Mouse (Mus musculus): ENCODE measurements at regions not wholly inside any gene's neighbourhood (a gene's known extent, or its start where the extent isn't known, plus 50 kb on each side); places are given as distances from the start of the nearest gene placed in this dataset.

GRCm38 (mm10) chr8:116069538-116069937 lies 361.9 kb upstream of the Maf start:
- WGBS = 86% methylated on average over 3 of the region's 3 CpGs
- no peak for ATAC-seq
- no peaks in the 10 kb centered on the region for H3K36me3 ChIP-seq (ENCODE audit: control insufficient read depth, insufficient read depth, low read length)
- H3K4me3 ChIP-seq (ENCODE audit: low read length) = no peak overlapping the region
- H3K27me3 ChIP-seq (replicated peaks; ENCODE audit: control insufficient read depth, insufficient read depth, low read length) = no peaks in the 10 kb centered on the region
- H3K9ac ChIP-seq (ENCODE audit: low read depth, low read length) = no peak overlapping the region
- H3K4me2 ChIP-seq (ENCODE audit: low read depth, low read length) = no peak overlapping the region
- H3K9me3 ChIP-seq (ENCODE audit: control insufficient read depth, low read length) = no peaks in the 10 kb centered on the region
- peaks cover 4% of the 10 kb centered on the region; the same call in 1 of the 2 replicates for H3K4me1 ChIP-seq (ENCODE audit: control insufficient read depth, insufficient read depth, low read length)
- no peak overlapping the region for H3K27ac ChIP-seq (ENCODE audit: low read length)

DNA sequence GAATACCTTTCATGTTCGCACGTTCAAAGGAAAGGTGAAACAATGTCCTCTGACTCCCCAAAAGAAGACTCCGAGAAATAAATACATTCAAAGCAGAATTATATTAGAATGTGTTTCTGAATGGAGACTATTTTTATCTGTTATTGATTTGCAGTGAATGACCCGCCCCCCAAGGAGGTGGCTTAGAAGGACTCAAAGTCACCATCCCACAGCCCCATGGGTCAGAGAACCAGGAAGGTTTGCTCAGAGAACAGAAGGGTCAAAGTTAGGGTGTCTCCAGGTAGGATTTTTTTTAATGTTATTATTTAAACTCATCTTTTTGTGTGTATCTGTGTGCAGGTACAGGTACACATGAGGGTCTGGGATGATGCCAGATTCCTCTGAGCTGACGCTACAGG lies 360.4 kb upstream of the Maf start:
- Histone ChIP-seq H3K4me1 (ENCODE audit: control insufficient read depth, insufficient read depth, low read length) (peaks cover 4% of the 10 kb centered on the region; the same call in 1 of the 2 replicates), H3K27ac (ENCODE audit: low read length) (peak overlapping the region; percentile 49), H3K36me3 (ENCODE audit: control insufficient read depth, insufficient read depth, low read length) (no peaks in the 10 kb centered on the region), H3K9ac (ENCODE audit: low read depth, low read length) (no peak overlapping the region), H3K9me3 (ENCODE audit: control insufficient read depth, low read length) (no peaks in the 10 kb centered on the region), H3K4me2 (ENCODE audit: low read depth, low read length) (no peak overlapping the region), H3K27me3 (replicated peaks; ENCODE audit: control insufficient read depth, insufficient read depth, low read length) (no peaks in the 10 kb centered on the region), H3K4me3 (ENCODE audit: low read length) (no peak overlapping the region)
- 84% methylated on average over 5 of the region's 5 CpGs for WGBS
- peak; percentile 57 for ATAC-seq

DNA sequence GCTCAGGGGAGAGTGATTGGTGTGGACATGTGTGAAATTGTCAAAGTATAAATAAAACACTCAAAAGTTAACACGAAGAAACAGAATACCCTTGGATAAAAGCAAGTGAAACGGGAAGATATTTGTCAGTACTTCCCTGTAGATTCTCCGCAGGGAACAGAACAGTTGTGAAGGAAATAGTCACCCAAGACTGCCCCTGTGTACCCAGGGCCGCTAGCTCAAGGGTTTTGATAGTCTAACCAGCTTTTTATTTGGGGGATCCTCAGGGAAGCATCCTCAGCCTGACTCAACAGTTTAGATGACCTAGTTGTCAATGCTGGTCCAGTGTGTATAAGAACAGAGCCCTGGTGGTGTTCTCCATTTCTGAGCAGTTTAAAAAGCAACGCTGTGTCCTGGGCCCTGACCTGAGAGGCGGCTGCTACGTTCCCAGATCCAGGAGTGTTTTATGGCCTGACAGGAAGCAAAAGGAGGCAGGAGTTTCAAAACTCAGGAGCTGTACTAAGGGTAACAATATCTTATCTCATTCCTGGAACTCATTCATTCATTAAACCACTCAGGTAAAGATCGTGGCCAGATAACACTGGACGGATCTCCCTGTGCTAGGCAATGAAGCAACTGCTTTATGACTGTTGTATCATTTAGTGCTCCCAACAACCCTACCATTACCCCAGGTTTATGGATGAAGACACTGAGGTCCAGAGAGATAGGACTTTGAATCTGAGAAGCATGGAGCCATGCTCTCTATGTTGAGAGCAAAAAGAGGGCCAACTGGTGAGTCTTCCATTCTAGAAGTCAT lies 359.8 kb upstream of the Maf start:
- H3K9me3 ChIP-seq (ENCODE audit: control insufficient read depth, low read length) = no peaks in the 10 kb centered on the region
- no peaks in the 10 kb centered on the region for H3K27me3 ChIP-seq (replicated peaks; ENCODE audit: control insufficient read depth, insufficient read depth, low read length)
- peaks cover 4% of the 10 kb centered on the region; the same call in 1 of the 2 replicates for H3K4me1 ChIP-seq (ENCODE audit: control insufficient read depth, insufficient read depth, low read length)
- 50% methylated on average over 9 of the region's 9 CpGs for WGBS
- H3K9ac ChIP-seq (ENCODE audit: low read depth, low read length) = no peak overlapping the region
- H3K4me2 ChIP-seq (ENCODE audit: low read depth, low read length) = no peak overlapping the region
- no peaks in the 10 kb centered on the region for H3K36me3 ChIP-seq (ENCODE audit: control insufficient read depth, insufficient read depth, low read length)
- peak; percentile 94 for ATAC-seq
- H3K27ac ChIP-seq (ENCODE audit: low read length) = peak overlapping the region; percentile 77
- H3K4me3 ChIP-seq (ENCODE audit: low read length) = no peak overlapping the region

GRCm38 (mm10) chr8:116065871-116066270 lies 358.3 kb upstream of the Maf start:
- no peak overlapping the region for H3K27ac ChIP-seq (ENCODE audit: low read length)
- no peak overlapping the region for H3K4me3 ChIP-seq (ENCODE audit: low read length)
- no peaks in the 10 kb centered on the region for H3K27me3 ChIP-seq (replicated peaks; ENCODE audit: control insufficient read depth, insufficient read depth, low read length)
- peaks cover 4% of the 10 kb centered on the region; the same call in 1 of the 2 replicates for H3K4me1 ChIP-seq (ENCODE audit: control insufficient read depth, insufficient read depth, low read length)
- 91% methylated on average over 7 of the region's 7 CpGs for WGBS
- H3K36me3 ChIP-seq (ENCODE audit: control insufficient read depth, insufficient read depth, low read length) = no peaks in the 10 kb centered on the region
- ATAC-seq = no peak
- no peak overlapping the region for H3K4me2 ChIP-seq (ENCODE audit: low read depth, low read length)
- no peaks in the 10 kb centered on the region for H3K9me3 ChIP-seq (ENCODE audit: control insufficient read depth, low read length)
- H3K9ac ChIP-seq (ENCODE audit: low read depth, low read length) = no peak overlapping the region

GRCm38 (mm10) chr8:116065327-116065726 lies 357.7 kb upstream of the Maf start:
- 87% methylated on average over 7 of the region's 7 CpGs for WGBS
- no peak for ATAC-seq
- no peak overlapping the region for H3K4me2 ChIP-seq (ENCODE audit: low read depth, low read length)
- H3K9me3 ChIP-seq (ENCODE audit: control insufficient read depth, low read length) = no peaks in the 10 kb centered on the region
- H3K27me3 ChIP-seq (replicated peaks; ENCODE audit: control insufficient read depth, insufficient read depth, low read length) = no peaks in the 10 kb centered on the region
- no peak overlapping the region for H3K9ac ChIP-seq (ENCODE audit: low read depth, low read length)
- peaks cover 4% of the 10 kb centered on the region; the same call in 1 of the 2 replicates for H3K4me1 ChIP-seq (ENCODE audit: control insufficient read depth, insufficient read depth, low read length)
- no peaks in the 10 kb centered on the region for H3K36me3 ChIP-seq (ENCODE audit: control insufficient read depth, insufficient read depth, low read length)
- no peak overlapping the region for H3K4me3 ChIP-seq (ENCODE audit: low read length)
- no peak overlapping the region for H3K27ac ChIP-seq (ENCODE audit: low read length)

GRCm38 (mm10) chr8:116064562-116064961 lies 357.0 kb upstream of the Maf start:
- peak; percentile 30; the same call in 1 of the 2 replicates for ATAC-seq
- H3K4me3 ChIP-seq (ENCODE audit: low read length) = no peak overlapping the region
- no peaks in the 10 kb centered on the region for H3K36me3 ChIP-seq (ENCODE audit: control insufficient read depth, insufficient read depth, low read length)
- WGBS = 76% methylated on average over 11 of the region's 11 CpGs
- no peak overlapping the region for H3K4me2 ChIP-seq (ENCODE audit: low read depth, low read length)
- no peak overlapping the region for H3K9ac ChIP-seq (ENCODE audit: low read depth, low read length)
- H3K27me3 ChIP-seq (replicated peaks; ENCODE audit: control insufficient read depth, insufficient read depth, low read length) = no peaks in the 10 kb centered on the region
- H3K27ac ChIP-seq (ENCODE audit: low read length) = 0 out of 2 replicates have a peak overlapping the region, but pooled peaks have one; percentile 7
- H3K9me3 ChIP-seq (ENCODE audit: control insufficient read depth, low read length) = no peaks in the 10 kb centered on the region
- H3K4me1 ChIP-seq (ENCODE audit: control insufficient read depth, insufficient read depth, low read length) = peaks cover 4% of the 10 kb centered on the region; the same call in 1 of the 2 replicates

DNA sequence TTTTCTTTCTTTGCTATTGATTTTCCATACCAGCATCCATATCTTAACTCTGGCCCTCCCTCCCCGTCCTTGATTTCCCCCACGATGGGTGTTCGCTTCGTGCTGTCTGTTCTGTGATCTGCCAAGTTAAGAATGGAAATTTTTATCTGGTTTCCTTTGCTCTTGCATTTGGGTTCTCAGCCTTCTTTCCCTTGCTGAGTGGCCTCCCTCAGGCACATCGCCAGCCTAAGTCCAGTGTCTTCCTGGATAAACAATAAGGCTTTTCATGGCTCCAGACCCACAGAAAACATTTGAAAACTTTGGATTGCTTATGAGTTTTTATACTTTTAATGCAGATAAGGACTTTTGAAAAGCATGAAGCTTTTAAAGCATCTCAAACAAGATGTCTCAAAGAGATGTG lies 355.9 kb upstream of the Maf start:
- peaks cover 4% of the 10 kb centered on the region; the same call in 1 of the 2 replicates for H3K4me1 ChIP-seq (ENCODE audit: control insufficient read depth, insufficient read depth, low read length)
- no peaks in the 10 kb centered on the region for H3K27me3 ChIP-seq (replicated peaks; ENCODE audit: control insufficient read depth, insufficient read depth, low read length)
- H3K4me3 ChIP-seq (ENCODE audit: low read length) = no peak overlapping the region
- no peaks in the 10 kb centered on the region for H3K9me3 ChIP-seq (ENCODE audit: control insufficient read depth, low read length)
- no peak overlapping the region for H3K4me2 ChIP-seq (ENCODE audit: low read depth, low read length)
- ATAC-seq = no peak
- WGBS = 81% methylated on average over 5 of the region's 5 CpGs
- H3K36me3 ChIP-seq (ENCODE audit: control insufficient read depth, insufficient read depth, low read length) = no peaks in the 10 kb centered on the region
- no peak overlapping the region for H3K27ac ChIP-seq (ENCODE audit: low read length)
- H3K9ac ChIP-seq (ENCODE audit: low read depth, low read length) = no peak overlapping the region

GRCm38 (mm10) chr8:116053483-116053882 lies 345.9 kb upstream of the Maf start:
- H3K9me3 ChIP-seq (ENCODE audit: control insufficient read depth, low read length) = no peaks in the 10 kb centered on the region
- H3K36me3 ChIP-seq (ENCODE audit: control insufficient read depth, insufficient read depth, low read length) = no peaks in the 10 kb centered on the region
- no peaks in the 10 kb centered on the region for H3K27me3 ChIP-seq (replicated peaks; ENCODE audit: control insufficient read depth, insufficient read depth, low read length)
- 46% methylated on average over 7 of the region's 7 CpGs for WGBS
- H3K4me2 ChIP-seq (ENCODE audit: low read depth, low read length) = no peak overlapping the region
- peak; percentile 68 for ATAC-seq
- 0 out of 2 replicates have a peak, but pooled peaks cover 7% of the 10 kb centered on the region for H3K4me1 ChIP-seq (ENCODE audit: control insufficient read depth, insufficient read depth, low read length)
- no peak overlapping the region for H3K9ac ChIP-seq (ENCODE audit: low read depth, low read length)
- no peak overlapping the region for H3K27ac ChIP-seq (ENCODE audit: low read length)
- no peak overlapping the region for H3K4me3 ChIP-seq (ENCODE audit: low read length)

GRCm38 (mm10) chr8:116053043-116053442 lies 345.4 kb upstream of the Maf start:
- no peak overlapping the region for H3K4me3 ChIP-seq (ENCODE audit: low read length)
- no peaks in the 10 kb centered on the region for H3K36me3 ChIP-seq (ENCODE audit: control insufficient read depth, insufficient read depth, low read length)
- no peak overlapping the region for H3K4me2 ChIP-seq (ENCODE audit: low read depth, low read length)
- H3K27ac ChIP-seq (ENCODE audit: low read length) = no peak overlapping the region
- 0 out of 2 replicates have a peak, but pooled peaks cover 7% of the 10 kb centered on the region for H3K4me1 ChIP-seq (ENCODE audit: control insufficient read depth, insufficient read depth, low read length)
- H3K27me3 ChIP-seq (replicated peaks; ENCODE audit: control insufficient read depth, insufficient read depth, low read length) = no peaks in the 10 kb centered on the region
- 69% methylated on average over 6 of the region's 6 CpGs for WGBS
- no peaks in the 10 kb centered on the region for H3K9me3 ChIP-seq (ENCODE audit: control insufficient read depth, low read length)
- no peak for ATAC-seq
- H3K9ac ChIP-seq (ENCODE audit: low read depth, low read length) = no peak overlapping the region
